Mouse (Mus musculus) bone marrow, adult 2 months (tissue): Measurements from ENCODE around the gene Ptpre. TPM values are rescaled to one million over a fixed set of nuclear protein-coding genes. Genes with fewer than 3 reads are reported as not detected.

Experiments used
- H3K27ac ChIP-seq: fragments of 200-500 bp; 2 replicates; pipeline ENCODE4 v1.5.1; 2012; ENCODE audit warnings: low read depth, mild to moderate bottlenecking, control low read depth, inconsistent platforms, low read length; ENCODE audit not compliant: control insufficient read depth, poor library complexity, insufficient read depth
- H3K4me1 ChIP-seq: fragments of 200-500 bp; 2 replicates; pipeline ENCODE4 v1.6.1; 2011; ENCODE audit warnings: low read length; ENCODE audit not compliant: control insufficient read depth, insufficient read depth
- H3K4me3 ChIP-seq: fragments of 200-500 bp; replicated peaks from 2 replicates; pipeline ENCODE3; 2011; ENCODE audit warnings: mild to moderate bottlenecking, low read depth, low read length, control low read depth; ENCODE audit not compliant: control insufficient read depth
- CTCF ChIP-seq: fragments of 200-500 bp; IDR thresholded peaks from 2 replicates; pipeline ENCODE4 v1.5.1; 2011; ENCODE audit warnings: low read length, control low read depth; ENCODE audit not compliant: control insufficient read depth, insufficient read depth
- POLR2A ChIP-seq: fragments of 200-500 bp; IDR thresholded peaks from 2 replicates; pipeline ENCODE4 v1.6.1; 2011; ENCODE audit warnings: low read depth, mild to moderate bottlenecking, control low read depth, low read length, borderline replicate concordance; ENCODE audit not compliant: control insufficient read depth
- WGBS: fragments of 180-500 bp; shearing (Covaris S2); methylation state at CpG from one replicate; pipeline ENCODE4 v1.1.7; 2018; 5-methylcytosine and 5-hydroxymethylcytosine counted together
- polyA plus RNA-seq: library from polyadenylated mRNA; stranded (reverse); fragments of >200 nt; gene quantifications from 2 replicates; pipeline ENCODE4 v1.2.4, GENCODE M21; 2011; ENCODE audit warnings: low replicate concordance; ENCODE audit not compliant: missing spikeins, insufficient read depth, insufficient read length

Ptpre gene
- polyA plus RNA-seq, 1 experiment: 27.7 TPM

DNA sequence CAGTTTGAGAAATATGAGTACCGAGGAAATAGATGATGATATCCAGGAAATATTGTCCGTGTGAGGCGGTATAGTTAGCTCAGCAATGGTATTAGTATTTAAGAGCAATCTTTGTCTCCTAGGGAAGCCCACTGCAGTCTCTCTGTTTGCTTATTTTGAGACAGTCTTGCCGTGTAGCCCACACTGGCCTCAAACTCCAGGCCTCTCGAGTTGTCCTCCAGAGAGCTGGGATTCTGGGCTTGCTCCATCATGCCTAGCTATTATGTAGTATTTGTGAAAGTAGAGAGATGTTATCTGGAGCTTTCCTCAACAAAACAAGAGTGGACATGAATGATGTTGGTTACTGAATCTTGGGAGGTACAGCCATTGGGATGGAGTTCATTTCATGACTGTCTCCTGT lies 197.1 kb downstream of the Ptpre start:
- TF ChIP-seq CTCF: no peak
- TF ChIP-seq POLR2A: no peak
- WGBS: 87% methylated on average over 5 of the region's 5 CpGs
- H3K27ac ChIP-seq: no peak overlapping the region
- no peak overlapping the region for H3K4me3 ChIP-seq
- H3K4me1 ChIP-seq: peaks cover 1% of the 10 kb centered on the region; the same call in 1 of the 2 replicates

- Histone ChIP-seq H3K4me1 (peaks cover 1% of the 10 kb centered on the region; the same call in 1 of the 2 replicates), H3K27ac (no peak overlapping the region), H3K4me3 (no peak overlapping the region)
- 73% methylated on average over 9 of the region's 9 CpGs for WGBS
- no peak for TF ChIP-seq CTCF
- TF ChIP-seq POLR2A: no peak
Measured at GRCm38 (mm10) chr7:135734911-135735646, 197.8 kb downstream of the Ptpre start.

Other genes starting within 250 kb of the Ptpre start
- not detected in 2 replicates for gene Foxi2, start 127.2 kb upstream of the Ptpre start, polyA plus RNA-seq
- not detected in 2 replicates for gene Clrn3, start 8.8 kb upstream of the Ptpre start, polyA plus RNA-seq
- gene Mki67, start 178.9 kb downstream of the Ptpre start, polyA plus RNA-seq: 203 and 249 TPM in 2 replicates